Mouse (Mus musculus) spleen, adult 12 weeks (tissue): ENCODE results near the gene Gas1.

ENCODE experiments used
- DNase-seq: peaks from one replicate; pipeline ENCODE4 v3.0.0; 2022; ENCODE audit warnings: low spot score

Gas1 gene

DNA sequence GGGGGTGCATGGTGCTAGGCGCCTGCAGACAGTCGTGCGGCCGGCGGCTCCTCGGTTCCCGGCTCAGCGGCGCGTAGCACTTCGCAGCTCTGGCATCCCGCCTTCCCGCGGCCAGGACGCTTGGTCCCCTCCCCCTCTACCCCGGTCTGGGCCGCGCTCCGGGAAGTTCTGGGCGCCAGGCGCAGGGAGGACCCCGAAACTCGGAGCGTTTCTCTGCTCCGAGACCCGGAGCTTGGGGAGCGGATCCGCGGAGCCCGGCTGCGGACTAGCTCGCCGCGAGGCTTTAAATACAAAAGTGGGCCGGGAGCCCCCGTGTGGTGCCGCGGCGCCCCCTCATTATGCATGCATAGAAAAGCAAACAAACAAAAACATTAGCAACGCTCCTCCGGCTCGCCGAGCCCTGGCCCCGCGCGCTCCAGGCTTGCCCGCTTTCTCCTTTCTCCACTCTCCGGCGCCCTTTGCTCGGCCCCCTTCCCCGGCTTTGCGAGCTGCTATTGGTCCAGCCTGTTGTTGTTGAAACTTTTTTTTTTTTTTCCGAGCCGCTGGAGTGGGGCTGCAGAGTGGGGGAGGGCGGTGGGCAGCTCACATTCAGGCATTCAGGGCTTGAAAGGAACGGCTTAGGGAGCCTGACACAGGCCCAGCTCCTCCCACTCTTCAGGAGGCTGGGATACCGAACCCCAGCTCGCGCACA lies at the start of gene Gas1:
Gene Gas1 (minus strand): TSS at position 260 of the 691 bp plus-strand sequence.
- no peak for DNase-seq

DNA sequence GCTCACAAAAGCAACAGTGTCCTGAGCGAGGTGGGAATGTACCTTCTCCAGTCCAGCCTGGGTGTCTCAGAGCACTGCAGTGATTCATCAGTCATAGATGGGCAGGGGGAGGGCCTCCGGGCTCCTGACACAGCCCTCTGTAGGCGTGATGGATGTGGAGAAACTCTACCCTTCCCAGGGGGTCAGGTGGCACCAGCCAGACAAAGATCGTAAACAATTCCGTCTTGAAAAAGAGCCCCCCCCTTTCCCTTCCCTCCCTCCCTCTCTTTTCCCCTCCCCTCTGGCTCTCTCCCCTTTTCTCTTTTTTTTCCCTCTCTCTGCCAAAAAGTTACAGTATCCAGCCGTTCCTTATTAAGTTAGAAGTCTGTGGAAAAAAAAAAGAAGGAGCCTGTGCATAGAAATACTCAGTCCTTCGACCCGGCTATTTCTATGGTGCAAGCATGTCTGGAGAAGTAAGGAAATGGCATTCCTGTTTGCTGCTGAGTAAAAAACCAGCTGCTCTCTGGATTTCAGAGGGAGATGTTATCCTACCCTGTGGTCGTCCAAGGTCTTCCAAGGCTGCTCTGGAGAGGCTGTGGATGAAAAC lies 49.2 kb upstream of the Gas1 start:
- no peak for DNase-seq

DNA sequence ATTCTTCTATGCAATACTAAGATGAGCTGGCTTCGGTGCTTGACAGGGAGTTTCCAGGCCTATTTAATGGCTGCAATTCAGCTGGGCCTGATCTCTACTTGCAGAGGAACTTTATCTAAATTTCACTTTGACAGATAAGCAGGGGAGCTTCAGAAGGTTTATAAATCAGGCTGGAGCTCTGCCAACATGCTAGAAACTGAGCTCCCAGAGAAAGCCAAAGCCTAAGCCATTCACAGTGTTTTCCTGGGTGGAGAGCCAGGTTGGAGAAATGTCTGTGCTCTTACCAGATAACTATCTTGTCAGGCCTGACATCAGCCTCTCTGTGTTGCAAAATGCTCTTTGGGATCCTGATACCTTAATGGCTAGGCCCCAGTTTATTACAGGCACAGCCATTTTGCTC lies 48.6 kb upstream of the Gas1 start:
- DNase-seq: no peak

DNA sequence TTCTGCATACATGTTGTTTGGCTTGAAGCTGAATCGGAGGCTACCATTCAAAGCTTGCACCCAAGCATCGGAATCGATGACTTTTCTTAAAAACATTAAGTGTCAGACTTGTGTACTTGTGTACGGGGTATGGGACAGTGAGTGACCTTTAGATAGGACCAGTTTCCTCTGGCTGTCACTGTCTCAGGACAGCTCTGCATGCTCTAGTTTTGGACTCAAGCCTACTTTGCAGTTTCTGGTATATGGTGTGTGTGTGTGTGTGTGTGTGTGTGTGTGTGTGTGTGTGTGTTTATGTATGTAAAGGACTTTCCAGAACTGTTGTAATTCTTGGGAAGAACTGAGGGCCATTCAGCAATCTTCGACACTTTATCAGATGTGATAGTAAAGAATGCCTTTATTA lies 48.1 kb upstream of the Gas1 start:
- no peak for DNase-seq

DNA sequence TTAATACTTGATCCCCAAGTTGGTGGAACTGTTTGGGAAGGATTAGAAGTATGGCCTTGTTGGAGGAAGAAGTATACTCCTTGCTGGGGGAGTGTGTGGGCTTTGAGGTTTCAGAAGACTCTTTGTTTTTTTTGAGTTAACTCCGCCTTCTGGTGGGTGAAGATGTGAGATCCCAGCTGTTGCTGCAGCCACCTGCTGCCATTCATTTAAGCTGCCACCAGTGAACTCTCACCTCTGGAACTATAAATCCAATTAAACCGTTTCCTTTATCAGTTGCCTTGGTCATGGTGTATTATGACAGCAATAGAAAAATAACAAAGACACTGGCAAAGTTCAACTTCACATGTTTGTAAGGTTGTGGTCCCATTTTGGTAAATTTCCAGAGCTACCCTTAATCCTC lies 46.6 kb upstream of the Gas1 start:
- DNase-seq: no peak

DNA sequence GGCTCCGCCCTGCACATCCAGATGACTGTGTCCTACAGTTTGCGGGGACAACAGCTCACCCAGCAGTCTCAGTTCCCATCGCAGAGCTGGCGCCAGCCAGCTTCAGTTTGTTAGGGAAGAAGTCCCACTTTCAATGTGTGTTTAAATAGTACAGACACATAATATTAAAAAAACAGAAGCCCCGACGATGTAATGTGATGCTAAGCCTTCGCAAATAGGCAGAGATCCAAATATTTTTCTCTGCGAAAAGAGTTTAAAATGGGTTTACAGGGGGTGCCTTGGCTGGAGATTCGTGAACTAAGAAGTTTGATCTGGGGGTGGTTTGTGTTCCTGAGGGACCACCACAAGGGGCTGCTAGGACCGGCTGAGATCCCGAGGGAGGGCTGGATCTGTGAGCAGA lies 45.2 kb upstream of the Gas1 start:
- DNase-seq: no peak

DNA sequence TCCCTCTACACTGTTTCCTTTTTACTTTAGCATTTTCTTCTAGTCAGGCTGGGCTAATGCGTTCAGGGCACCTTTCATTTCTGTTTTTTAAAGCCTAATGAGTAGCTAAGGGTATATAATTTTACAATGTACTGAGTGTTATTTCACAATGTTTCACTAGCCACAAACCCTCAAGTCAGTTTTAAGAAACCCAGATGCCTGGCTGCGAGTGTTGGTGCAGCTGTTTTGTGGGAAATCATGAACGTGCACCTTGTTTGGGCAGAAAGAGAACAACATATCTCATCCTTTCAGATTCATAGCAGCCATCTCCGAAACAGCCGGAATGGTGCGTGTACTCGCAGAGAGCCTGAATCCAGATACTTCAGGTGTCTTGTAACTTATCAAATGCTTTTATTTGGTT lies 36.7 kb upstream of the Gas1 start:
- DNase-seq: no peak

DNA sequence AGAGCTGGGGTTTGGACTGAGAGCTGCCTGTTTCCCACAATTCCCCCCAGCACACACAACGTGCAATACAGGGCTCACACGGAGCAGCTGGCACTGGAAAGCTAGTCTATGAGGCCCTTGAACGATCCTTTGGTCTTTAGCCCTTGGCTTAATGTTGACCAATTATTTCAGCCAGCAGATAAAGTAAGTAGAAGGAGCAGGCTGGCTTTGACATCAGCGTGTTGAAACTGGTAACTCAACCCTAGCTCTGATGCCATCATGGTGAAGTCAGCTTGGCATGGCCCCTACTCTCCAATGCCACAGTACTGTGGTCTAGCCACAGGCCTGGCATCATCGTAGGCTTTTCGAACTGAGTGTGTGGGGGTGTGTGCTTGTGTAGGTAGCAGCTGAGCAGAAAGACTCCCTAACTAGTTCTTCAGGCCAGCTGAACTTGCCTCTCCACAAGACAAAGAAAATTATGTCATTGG lies 30.0 kb upstream of the Gas1 start:
- DNase-seq: no peak

DNA sequence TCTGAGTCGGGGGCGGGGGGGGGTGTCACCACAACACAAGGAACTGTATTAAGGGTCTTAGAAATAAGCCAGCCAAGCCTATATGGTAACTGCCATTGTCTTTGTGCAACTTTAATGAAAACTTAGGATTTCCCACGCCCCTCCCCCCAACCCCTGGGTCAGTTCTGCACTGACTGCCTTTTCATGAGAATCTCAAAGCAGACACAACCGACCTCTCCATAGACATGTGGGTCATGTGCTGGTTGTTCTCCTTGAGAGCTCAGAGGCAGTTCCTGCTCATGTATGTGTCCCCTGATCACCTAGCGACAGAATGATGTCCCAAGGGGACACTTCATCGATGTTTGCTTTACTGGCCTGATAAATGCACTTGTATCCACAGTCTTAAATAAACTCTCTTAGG lies 27.6 kb upstream of the Gas1 start:
- no peak for DNase-seq

DNA sequence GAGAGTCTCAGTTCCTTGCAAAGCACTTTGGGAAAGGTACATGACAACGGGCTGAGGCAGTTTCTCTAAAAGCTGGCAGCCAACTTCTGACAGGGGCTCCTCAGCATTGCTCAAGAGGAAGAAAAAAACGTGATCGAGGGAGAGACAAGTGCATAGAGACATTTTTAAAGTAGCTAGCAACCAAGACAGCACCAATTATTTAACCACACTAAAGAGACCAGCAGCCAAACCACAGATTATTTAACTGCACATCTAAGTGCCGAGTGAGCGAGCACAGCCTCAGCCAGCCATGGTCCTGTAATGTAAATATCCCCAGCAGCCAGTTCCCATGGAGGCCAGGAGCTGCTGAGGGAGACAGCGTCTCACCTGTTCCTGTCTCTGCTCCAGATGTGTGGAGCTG lies 16.1 kb upstream of the Gas1 start:
- DNase-seq: no peak

DNA sequence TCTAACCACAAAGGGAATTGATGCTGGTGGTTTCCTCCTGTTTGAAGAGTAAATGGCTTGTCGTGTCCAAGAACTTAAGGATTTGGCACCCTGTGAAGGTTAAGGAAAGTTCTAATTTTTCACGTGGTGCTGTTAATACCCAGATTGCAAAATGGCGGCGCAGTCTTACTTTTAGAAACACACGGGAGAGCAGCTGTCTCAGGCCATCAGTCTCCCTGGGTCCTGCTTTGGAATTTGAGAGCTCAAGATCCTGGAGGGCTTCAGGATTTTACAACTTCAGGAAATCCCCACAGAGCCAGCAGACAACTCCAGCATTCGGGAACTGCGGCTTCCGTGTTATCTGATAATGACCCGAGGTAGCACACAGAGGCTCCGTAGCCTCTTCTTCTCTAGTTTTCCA lies 12.8 kb upstream of the Gas1 start:
- no peak for DNase-seq

DNA sequence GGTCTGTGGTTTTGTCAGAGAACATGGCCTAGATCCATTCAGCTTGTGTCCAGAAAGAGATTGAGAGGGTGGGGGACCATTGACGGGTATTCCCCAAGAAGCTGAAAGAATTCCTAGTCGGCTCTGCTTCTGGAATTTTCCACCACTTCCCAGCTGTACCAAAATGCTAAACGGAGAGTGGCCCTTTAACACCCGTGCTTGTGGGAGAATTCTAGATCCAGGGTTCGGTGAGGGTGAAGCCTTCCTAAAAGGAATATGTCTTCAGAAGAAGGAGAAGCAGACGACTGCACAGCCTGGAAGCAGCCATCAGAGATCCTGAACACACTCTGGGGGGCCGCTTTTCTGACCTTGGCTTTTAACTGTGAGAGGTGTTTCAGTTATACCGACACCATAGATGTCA lies 11.8 kb upstream of the Gas1 start:
- no peak for DNase-seq

DNA sequence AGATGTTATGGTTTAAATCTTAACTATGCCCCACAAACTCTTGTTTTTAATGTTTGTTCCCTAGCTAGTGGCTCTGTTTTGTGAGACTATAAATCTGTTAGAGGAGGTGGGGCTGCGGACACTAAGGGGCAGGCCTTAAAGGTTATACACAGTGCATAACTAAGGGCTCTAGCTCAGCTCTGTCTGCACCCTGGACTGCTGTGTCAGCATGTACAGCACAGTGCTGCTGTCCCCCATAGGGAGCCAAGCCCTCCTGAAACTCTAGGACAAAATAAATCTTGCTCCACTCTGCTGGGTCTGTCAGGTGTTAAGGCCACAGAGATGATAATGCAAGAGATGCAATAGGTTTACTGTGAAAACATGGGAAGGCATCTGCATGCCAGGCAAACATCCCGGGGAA lies 10.1 kb upstream of the Gas1 start:
- no peak for DNase-seq

DNA sequence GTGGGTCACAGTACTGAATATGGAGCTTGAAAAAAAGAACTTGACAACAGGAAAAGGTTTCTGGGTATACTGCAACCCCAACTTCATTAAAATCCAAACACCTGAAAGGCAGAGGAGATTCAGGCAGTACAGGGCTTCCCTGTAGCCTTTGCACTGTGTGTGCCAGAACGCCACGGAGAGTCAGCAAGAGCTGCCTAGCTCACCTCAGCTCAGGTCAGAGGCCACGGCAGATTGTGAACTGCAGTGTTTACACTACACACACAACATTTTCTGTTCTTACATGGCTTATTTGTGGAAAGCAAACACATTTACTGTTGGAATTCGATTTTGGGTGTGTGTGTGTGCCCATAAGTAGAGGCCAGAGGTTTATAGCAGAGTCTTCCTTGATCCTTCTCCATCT lies 5.2 kb upstream of the Gas1 start:
- DNase-seq: no peak

DNA sequence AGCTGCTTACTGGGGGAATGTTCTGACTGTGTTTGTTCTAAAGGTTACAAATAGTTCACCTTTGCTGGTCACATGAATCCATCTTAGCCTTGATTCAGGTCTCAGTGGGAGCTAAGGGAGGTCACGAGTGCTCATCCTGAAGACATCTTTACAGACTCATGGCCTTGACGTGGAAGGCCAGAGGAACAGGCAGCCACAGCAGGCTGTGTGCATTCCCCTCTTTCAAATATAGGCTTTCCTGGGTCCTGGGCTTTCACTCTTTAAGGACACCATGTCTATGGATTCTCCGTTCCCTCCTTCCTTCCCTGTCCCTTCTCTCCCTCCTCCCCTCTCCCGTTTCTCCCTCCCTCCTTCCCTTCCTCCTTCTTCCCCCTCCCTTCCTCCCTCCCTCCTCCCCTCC lies 2.5 kb upstream of the Gas1 start:
- DNase-seq: no peak

DNA sequence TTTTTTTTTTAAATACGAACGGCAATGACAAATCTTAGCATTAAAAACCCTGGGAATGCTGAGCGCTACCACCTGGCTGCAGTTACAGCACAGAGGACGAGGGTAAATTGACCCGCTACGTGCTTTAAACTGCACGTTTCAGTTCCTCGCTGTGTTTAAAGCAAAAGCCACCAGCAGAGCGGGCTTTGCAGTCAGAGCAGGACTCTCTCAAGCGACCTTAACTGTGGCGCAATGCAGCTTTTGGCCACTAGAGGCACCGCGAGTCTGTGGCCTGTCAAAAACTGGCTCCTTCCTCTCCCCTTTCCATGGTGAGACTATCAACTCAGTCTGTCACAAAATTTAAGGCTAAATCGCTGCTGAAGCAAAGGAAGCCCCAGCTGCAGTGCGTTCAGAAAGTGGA lies 1.3 kb upstream of the Gas1 start:
- no peak for DNase-seq

DNA sequence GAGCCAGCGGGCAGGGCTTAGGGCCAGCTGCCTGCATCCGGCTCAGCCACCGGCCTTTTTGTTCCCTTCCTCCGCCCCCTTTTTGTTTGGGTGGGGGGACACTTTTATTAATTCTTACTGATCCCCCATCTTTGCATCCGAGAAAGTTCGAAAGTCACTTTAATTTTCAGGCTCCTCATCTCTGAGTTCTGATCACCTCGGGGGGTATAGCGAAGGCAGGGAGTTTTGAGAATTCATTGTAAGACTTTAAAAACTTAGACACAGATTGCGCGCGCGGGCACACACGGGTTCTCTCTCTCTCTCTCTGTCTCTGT lies 589 bp upstream of the Gas1 start:
- DNase-seq: no peak

DNA sequence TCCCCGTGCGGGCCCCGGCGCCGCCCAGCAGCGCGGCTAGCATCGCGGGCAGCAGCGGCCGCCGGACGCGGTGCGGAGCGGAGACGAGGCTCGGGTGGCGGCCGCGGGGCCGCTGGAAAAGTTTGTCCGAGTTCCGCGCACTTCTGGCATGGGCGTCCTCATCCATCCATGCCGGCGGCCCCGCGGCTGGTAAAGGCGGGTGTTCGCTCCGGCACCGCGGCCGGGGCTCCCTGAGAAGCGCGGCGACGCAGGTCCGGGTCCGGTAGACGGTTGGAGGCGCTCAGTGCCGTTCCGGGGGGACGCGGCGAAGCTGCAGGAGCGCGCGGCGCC lies 424 bp downstream of the Gas1 start:
- DNase-seq: no peak

DNA sequence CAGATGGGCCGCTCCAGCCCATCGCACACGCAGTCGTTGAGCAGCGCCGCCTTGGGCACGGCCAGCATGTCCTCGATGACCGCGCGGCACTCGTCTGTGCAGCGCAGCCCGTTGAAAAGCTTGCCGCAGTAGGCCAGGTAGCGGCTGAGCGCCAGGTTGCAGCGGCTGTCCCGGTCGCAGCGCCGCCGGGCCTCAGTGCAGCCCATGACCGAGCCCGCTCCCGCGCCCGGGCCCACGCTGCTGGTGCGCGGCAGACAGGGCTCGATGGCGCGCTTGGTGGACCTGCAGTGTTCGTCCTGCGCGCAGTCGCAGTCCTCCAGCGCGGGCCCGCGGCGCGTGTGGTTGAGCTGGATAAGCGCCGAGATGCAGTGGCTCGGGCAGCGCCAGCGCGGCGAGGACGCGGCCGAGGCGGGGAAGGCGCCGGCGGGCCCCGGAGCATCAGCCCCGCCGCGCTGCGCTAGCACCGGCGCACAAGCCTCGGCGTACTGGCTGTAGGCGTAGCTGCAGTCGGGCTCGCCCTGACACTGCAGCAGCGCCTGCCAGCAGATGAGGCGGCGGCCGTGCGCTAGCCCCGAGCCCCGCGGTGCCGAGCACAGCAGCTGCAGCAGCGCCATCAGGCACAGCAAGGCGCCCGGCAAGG lies 909 bp downstream of the Gas1 start:
- DNase-seq: no peak

DNA sequence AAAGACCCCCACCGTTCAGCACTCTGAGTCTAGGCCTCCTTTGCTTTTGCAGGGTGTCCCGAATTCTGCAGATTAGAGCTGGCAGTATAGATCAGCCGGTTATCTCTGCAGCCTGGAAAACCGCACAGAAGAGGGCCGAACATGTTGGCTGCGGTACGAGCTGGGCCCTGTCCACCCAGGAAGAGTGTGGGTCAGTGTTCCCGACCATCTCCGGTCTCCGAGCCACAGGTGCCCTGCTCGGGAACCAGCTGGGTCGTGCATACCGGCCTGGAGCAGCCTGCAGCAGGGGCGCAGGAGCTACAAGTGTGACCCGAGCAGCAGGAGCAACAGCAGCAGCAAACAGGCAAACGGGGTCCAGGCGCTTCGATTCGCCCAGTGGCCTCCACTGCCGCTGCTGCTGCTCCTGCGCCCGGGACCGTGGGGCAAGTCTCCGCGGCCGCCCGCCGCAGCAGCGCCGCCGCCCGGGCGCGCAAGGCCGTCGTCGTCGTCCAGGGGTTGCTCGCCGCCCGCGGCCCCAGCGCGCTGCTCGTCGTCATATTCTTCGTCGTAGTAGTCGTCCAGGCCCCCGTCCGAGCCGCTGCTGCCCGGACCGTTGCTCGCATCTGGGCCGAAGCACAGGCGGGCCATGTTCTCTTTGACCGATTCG lies 1.6 kb downstream of the Gas1 start:
- DNase-seq: no peak

DNA sequence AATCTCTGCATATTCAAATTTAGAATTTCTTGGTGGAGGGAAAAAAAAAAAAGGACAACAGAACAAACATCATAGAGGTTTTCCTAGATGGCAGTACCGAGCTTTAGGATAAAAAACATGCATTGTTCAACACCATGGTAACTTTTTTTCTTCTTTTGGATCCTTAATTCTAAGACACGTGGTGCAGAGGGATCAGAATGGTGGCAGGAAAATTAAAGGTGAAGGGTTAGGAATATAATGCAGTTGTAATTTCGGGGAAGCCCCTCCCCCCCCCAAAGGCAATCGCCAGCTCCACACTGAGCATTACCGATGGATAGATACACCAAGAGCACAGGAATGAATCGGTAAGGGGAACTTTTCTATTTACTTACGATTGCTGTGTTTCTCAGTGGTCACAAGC lies 2.2 kb downstream of the Gas1 start:
- DNase-seq: no peak

DNA sequence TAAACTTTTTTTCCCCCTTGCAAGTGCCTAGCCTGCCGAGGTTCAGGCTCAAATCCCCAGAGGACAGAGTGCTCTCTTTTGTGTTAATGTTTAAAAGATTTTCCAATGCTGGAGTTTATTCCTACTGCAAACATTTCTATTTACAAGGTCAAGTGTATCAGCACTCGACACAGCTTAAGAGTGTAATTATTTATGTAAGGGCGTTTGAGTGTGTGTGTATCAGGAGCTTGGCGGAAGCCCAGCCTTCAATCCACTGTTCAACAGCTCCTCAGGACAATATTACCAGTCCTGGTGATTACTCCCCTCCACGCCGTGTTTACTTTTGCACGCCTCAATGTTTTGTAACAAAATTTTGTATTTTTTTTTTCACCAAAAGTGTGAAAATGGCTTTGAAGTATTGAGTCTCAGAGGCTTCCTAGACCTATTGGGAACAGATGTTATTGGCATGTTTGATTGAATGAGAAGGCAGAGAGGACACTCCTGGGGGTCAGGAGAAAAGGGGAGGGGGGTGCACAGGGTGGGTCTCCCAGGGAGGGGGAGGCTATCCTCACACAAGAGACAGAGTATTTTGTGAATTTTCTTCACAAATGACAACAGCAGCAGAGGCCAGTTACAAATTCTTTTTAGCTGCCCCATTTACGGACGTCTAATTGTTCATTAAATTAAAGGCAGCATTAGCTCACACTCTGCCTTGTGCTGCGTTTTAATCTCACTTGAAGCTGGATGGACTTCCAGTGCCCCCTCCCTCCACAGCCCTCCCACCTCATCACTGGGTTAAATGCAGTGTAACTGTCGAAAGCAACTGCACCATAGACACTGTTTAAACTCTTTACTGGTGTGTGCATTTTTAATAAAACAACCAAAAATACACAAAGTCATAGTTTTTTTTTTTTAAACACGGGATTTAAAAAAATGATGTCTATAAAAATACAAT lies 3.3 kb downstream of the Gas1 start:
- DNase-seq: no peak

DNA sequence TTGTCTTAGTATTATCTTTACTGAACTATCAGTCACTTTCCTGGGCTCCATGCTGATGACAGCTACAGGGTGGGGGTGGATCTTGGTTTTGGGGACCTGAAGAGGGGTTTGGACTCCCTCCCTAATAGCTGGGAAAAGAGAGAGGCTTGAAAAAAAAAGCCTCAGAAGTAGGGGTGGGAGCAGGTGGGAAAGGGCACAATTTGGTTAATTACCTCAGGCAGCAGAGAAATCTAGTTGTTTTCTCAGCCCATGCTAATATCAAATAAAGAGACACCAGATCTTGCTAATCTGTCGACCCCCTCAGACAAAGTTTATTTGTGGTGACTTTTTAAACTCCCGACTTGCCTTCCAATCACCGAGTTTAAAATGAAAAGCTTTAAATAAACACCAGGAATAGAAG lies 4.0 kb downstream of the Gas1 start:
- DNase-seq: no peak
